Mouse (Mus musculus): ENCODE results near the gene Zpr1. TPM values are rescaled to one million over a fixed set of nuclear protein-coding genes. Genes with fewer than 3 reads are reported as not detected.

Zpr1 gene
- polyA plus RNA-seq, 1 experiment from 2014 or later: 56.5 TPM

DNA sequence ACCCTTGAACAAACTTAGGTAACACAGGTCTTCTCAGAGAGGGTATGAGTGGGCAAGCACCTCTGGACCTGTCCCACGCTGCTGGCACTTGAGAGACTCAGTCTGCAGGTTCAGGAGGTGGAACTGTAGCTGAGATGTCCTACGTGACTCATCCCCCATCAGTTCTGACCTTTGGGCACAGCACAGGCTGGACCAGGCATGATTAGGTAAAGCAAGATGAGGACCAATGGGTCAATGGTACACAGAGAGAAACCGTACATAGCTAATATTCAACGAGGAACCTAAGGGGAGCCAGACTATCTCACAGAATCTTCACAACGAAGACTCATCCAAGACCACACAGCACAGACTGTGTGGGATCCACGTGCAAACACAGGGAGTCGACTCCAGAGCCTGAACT lies 34.0 kb upstream of the Zpr1 start:
- WGBS: 95% methylated on average over 7 of the region's 7 CpGs
- ATAC-seq (ENCODE audit: low FRiP score): no peak

GRCm38 (mm10) chr9:46240526-46241153 lies 32.2 kb upstream of the Zpr1 start, which contains the start of gene Apoa4:
TSS of gene Apoa4 (plus strand) at chr9:46240696.
- Histone ChIP-seq H3K4me2 (no peak within 1 kb of the TSS), H3K4me3 (replicated peaks) (no peak within 1 kb of the TSS), H3K9me3 (replicated peaks) (no peaks in the 10 kb centered on the region), H3K4me1 (no peaks in the 10 kb centered on the region), H3K27ac (replicated peaks) (no peak within 1 kb of the TSS), H3K27me3 (replicated peaks) (no peaks in the 10 kb centered on the region), H3K9ac (replicated peaks) (no peak within 1 kb of the TSS), H3K36me3 (no peaks in the 10 kb centered on the region)
- 72% methylated on average over 7 of the region's 7 CpGs for WGBS
- ATAC-seq (ENCODE audit: low FRiP score): no peak

More for the DNA sequence above, 34.0 kb upstream of the Zpr1 start:
- no peaks in the 10 kb centered on the region for H3K36me3 ChIP-seq
- H3K9me3 ChIP-seq (replicated peaks): no peaks in the 10 kb centered on the region
- no peaks in the 10 kb centered on the region for H3K27me3 ChIP-seq (replicated peaks)
- no peak overlapping the region for H3K27ac ChIP-seq (replicated peaks)
- H3K9ac ChIP-seq (replicated peaks): no peak overlapping the region
- H3K4me2 ChIP-seq: no peak overlapping the region
- no peaks in the 10 kb centered on the region for H3K4me1 ChIP-seq
- H3K4me3 ChIP-seq (replicated peaks): no peak overlapping the region

DNA sequence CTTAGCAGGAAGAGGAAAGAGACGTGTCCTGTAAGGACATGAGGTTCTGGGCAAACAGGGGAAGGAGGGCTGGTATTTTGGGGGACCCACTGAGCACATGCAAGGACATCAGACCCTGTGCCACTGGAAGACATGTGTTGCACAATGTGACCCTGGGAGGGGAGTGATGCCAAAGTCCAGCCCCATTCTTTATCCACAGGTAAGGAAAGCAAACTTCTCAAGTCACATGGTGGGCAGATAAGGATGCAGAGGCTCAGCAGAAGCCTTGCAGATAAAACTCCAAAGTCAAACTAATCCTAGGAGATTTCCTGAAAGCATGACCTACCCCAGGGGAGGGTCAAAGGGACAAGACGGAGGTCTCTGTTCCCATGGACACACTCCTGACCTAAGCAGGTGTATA lies 31.0 kb upstream of the Zpr1 start:
- Histone ChIP-seq H3K9me3 (replicated peaks) (no peaks in the 10 kb centered on the region), H3K4me3 (replicated peaks) (no peak overlapping the region), H3K36me3 (no peaks in the 10 kb centered on the region), H3K9ac (replicated peaks) (no peak overlapping the region), H3K27ac (replicated peaks) (no peak overlapping the region), H3K27me3 (replicated peaks) (no peaks in the 10 kb centered on the region), H3K4me2 (no peak overlapping the region), H3K4me1 (no peaks in the 10 kb centered on the region)
- 78% methylated on average over 2 of the region's 2 CpGs for WGBS
- ATAC-seq (ENCODE audit: low FRiP score): no peak

GRCm38 (mm10) chr9:46243122-46243521 lies 29.7 kb upstream of the Zpr1 start:
- H3K4me1 ChIP-seq: no peaks in the 10 kb centered on the region
- H3K4me3 ChIP-seq (replicated peaks): no peak overlapping the region
- 67% methylated on average over 4 of the region's 4 CpGs for WGBS
- H3K9ac ChIP-seq (replicated peaks): no peak overlapping the region
- no peak overlapping the region for H3K4me2 ChIP-seq
- H3K27ac ChIP-seq (replicated peaks): no peak overlapping the region
- ATAC-seq (ENCODE audit: low FRiP score): no peak
- H3K9me3 ChIP-seq (replicated peaks): no peaks in the 10 kb centered on the region
- 0 out of 2 replicates have a peak, but pooled peaks cover under 1% of the 10 kb centered on the region for H3K27me3 ChIP-seq (replicated peaks)
- H3K36me3 ChIP-seq: no peaks in the 10 kb centered on the region

DNA sequence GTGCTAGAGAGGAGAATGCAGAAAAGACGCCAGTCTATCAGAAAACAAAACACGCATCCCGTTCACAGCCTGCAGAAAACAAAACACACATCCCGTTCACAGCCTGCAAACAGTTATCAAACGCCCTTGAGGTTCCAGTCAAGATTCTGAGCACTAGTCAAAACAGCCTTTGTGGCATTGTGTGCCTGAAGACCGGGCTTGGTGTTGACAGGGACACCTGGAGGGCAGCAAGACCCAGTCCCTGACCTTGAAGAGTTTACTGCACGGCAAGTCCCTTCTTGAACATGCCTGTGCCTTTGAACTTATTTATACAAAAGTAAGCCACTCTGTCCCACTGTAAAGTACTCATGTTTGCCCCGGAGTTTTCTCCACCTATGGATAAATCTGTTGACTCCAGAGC lies 29.3 kb upstream of the Zpr1 start:
- Histone ChIP-seq H3K27ac (replicated peaks) (no peak overlapping the region), H3K4me3 (replicated peaks) (no peak overlapping the region), H3K27me3 (replicated peaks) (0 out of 2 replicates have a peak, but pooled peaks cover 4% of the 10 kb centered on the region), H3K4me2 (no peak overlapping the region), H3K9me3 (replicated peaks) (no peaks in the 10 kb centered on the region), H3K4me1 (no peaks in the 10 kb centered on the region), H3K9ac (replicated peaks) (no peak overlapping the region), H3K36me3 (no peaks in the 10 kb centered on the region)
- no peak for ATAC-seq (ENCODE audit: low FRiP score)
- WGBS: 64% methylated on average over 8 of the region's 8 CpGs

DNA sequence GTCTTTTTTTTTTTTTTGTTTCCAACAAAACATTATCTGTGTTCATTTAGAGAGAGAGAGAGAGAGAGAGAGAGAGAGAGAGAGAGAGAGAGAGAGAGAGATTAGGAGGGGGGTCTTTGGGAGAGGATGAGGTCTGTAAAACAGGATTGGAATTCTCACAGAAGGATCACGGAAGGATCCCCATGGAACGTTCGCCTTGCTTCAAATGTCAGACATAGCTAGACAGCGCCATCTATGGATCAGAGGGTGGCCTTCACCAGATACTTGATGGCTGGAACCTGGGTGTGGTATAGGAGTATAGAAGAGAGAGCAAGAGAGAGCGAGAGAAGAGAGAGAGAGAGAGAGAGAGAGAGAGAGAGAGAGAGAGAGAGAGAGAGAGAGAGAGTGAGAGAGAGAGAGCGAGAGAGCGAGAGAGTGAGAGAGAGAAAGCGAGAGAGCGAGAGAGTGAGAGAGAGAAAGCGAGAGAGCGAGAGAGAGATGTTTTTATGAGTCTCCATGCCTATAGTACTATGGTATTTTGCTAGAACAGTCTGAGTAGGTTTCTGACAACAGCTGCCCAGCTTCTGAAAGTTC lies 26.0 kb upstream of the Zpr1 start:
- no peaks in the 10 kb centered on the region for H3K9me3 ChIP-seq (replicated peaks)
- H3K9ac ChIP-seq (replicated peaks): no peak overlapping the region
- H3K27ac ChIP-seq (replicated peaks): no peak overlapping the region
- H3K27me3 ChIP-seq (replicated peaks): 0 out of 2 replicates have a peak, but pooled peaks cover 4% of the 10 kb centered on the region
- no peak overlapping the region for H3K4me3 ChIP-seq (replicated peaks)
- peak overlapping the region; percentile 31; the same call in 1 of the 2 replicates for H3K4me2 ChIP-seq
- peak; percentile 74; the same call in 1 of the 2 replicates for ATAC-seq (ENCODE audit: low FRiP score)
- H3K4me1 ChIP-seq: no peaks in the 10 kb centered on the region
- WGBS: 31% methylated on average over 11 of the region's 11 CpGs
- no peaks in the 10 kb centered on the region for H3K36me3 ChIP-seq

- Histone ChIP-seq H3K27me3 (replicated peaks) (no peaks in the 10 kb centered on the region), H3K9me3 (replicated peaks) (no peaks in the 10 kb centered on the region), H3K4me1 (no peaks in the 10 kb centered on the region), H3K9ac (replicated peaks) (no peak overlapping the region), H3K36me3 (no peaks in the 10 kb centered on the region), H3K27ac (replicated peaks) (no peak overlapping the region), H3K4me3 (replicated peaks) (no peak overlapping the region), H3K4me2 (no peak overlapping the region)
- ATAC-seq (ENCODE audit: low FRiP score): no peak
- WGBS: 89% methylated on average over 7 of the region's 7 CpGs
Measured at GRCm38 (mm10) chr9:46256177-46256576, 16.7 kb upstream of the Zpr1 start.

DNA sequence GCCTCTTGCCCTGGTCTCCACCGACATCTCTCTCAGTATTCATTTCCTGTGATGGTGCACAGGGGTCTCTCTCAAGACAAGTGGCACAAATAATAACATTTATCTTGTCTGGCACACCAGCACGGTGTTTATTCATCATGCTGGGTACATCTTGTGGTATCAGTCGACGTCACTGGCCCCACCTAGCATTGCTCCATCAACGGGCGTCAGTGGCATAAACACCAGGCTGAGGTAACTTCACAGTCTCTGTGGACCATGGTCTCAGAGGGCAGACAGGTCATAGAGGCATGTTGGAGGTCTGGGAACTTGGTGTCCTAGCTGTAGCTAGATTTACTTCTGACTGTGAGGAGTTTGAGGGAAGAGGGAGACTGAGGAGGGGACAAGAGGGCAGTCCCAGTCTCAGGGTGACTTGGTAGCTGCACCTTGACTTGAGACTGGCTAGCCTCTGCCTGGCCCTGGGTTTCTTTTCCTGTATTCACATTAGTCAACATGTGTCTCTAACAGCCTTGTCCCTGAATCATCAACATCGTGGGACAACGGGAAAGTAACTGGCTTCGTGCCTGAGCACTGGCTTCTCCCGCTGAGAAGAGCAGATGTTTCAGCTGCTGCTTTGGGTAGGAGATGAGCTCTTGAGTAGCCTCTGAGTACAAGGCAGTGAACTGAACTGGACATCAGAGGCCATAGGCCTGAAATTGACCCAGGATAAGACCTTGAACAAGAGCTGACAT lies 16.0 kb upstream of the Zpr1 start:
- 90% methylated on average over 10 of the region's 10 CpGs for WGBS
- Histone ChIP-seq H3K9me3 (replicated peaks) (no peaks in the 10 kb centered on the region), H3K4me1 (no peaks in the 10 kb centered on the region), H3K27me3 (replicated peaks) (no peaks in the 10 kb centered on the region), H3K4me2 (no peak overlapping the region), H3K36me3 (no peaks in the 10 kb centered on the region), H3K27ac (replicated peaks) (no peak overlapping the region), H3K4me3 (replicated peaks) (no peak overlapping the region), H3K9ac (replicated peaks) (no peak overlapping the region)
- ATAC-seq (ENCODE audit: low FRiP score): no peak

DNA sequence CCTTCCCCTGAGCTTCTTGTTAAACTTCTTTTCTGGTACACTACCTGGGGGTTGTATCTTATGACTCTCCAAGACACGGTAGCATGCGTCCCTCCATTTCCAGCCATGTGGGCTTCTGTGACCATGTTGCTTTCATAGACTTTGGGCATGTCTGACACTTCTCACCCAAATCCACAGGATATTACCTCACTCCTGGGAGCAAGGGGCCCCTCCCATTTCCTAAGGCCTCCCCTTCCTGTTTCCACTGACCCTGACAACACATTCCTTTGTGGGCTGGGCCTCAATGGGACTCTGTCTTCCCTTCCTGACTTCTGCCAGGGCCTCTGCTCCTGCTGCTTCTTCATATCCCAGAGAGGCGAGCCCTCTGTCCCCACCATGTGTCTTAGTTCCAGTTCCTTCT lies 15.3 kb upstream of the Zpr1 start:
- no peak overlapping the region for H3K27ac ChIP-seq (replicated peaks)
- H3K27me3 ChIP-seq (replicated peaks): no peaks in the 10 kb centered on the region
- no peak overlapping the region for H3K9ac ChIP-seq (replicated peaks)
- H3K36me3 ChIP-seq: no peaks in the 10 kb centered on the region
- WGBS: 96% methylated on average over 3 of the region's 3 CpGs
- ATAC-seq (ENCODE audit: low FRiP score): no peak
- no peaks in the 10 kb centered on the region for H3K9me3 ChIP-seq (replicated peaks)
- no peaks in the 10 kb centered on the region for H3K4me1 ChIP-seq
- H3K4me3 ChIP-seq (replicated peaks): no peak overlapping the region
- H3K4me2 ChIP-seq: no peak overlapping the region

- WGBS: 89% methylated on average over 6 of the region's 6 CpGs
- H3K9ac ChIP-seq (replicated peaks): no peak overlapping the region
- H3K27me3 ChIP-seq (replicated peaks): no peaks in the 10 kb centered on the region
- H3K36me3 ChIP-seq: no peaks in the 10 kb centered on the region
- H3K4me2 ChIP-seq: no peak overlapping the region
- no peak overlapping the region for H3K27ac ChIP-seq (replicated peaks)
- no peaks in the 10 kb centered on the region for H3K9me3 ChIP-seq (replicated peaks)
- no peak for ATAC-seq (ENCODE audit: low FRiP score)
- H3K4me1 ChIP-seq: no peaks in the 10 kb centered on the region
- H3K4me3 ChIP-seq (replicated peaks): no peak overlapping the region
Measured at GRCm38 (mm10) chr9:46259111-46259510, 13.8 kb upstream of the Zpr1 start.

GRCm38 (mm10) chr9:46261131-46261530 lies 11.7 kb upstream of the Zpr1 start:
- Histone ChIP-seq H3K9ac (replicated peaks) (no peak overlapping the region), H3K36me3 (no peaks in the 10 kb centered on the region), H3K4me3 (replicated peaks) (no peak overlapping the region), H3K27ac (replicated peaks) (no peak overlapping the region), H3K4me1 (no peaks in the 10 kb centered on the region), H3K4me2 (no peak overlapping the region), H3K27me3 (replicated peaks) (no peaks in the 10 kb centered on the region), H3K9me3 (replicated peaks) (no peaks in the 10 kb centered on the region)
- ATAC-seq (ENCODE audit: low FRiP score): no peak
- 91% methylated on average over 7 of the region's 7 CpGs for WGBS

DNA sequence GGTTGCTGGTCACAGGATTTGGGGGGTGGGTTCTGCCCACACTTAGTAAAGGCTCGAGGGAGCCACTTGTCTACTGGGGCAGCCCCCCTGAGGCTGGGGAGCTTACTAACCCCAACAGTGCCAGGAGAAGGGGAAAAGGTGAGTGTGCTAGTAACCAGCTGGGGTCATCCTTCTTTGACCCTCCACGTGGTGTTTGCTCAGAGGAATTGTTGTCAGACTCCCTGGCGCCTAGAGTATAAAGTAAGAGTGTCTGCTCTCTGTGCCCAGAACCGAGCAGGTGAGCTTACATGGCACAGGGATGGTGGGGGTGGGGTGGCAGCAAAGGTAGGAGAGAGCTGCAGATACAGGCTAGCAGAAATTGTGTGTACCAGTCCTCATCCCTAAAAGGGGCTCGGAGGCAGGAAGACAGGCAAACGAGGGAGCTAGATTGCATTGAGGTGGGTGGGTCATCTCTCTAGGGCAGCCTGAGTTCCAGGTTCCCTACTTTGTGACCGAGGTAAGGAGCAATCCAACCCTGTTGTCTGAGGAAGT lies 4.5 kb upstream of the Zpr1 start, which contains the start of gene Apoa5:
Apoa5 (plus strand) TSS at position 291 of the 531 bp plus-strand sequence.
- Histone ChIP-seq H3K36me3 (no peaks in the 10 kb centered on the region), H3K4me2 (no peak within 1 kb of the TSS), H3K4me1 (peaks cover 3% of the 10 kb centered on the region), H3K27ac (replicated peaks) (no peak within 1 kb of the TSS), H3K4me3 (replicated peaks) (no peak within 1 kb of the TSS), H3K9ac (replicated peaks) (no peak within 1 kb of the TSS), H3K27me3 (replicated peaks) (peaks cover 25% of the 10 kb centered on the region), H3K9me3 (replicated peaks) (no peaks in the 10 kb centered on the region)
- WGBS: 57% methylated on average over 7 of the region's 7 CpGs
- ATAC-seq (ENCODE audit: low FRiP score): no peak

Data from neural tube, embryonic 15.5 days (tissue).